Mouse (Mus musculus) embryonic facial prominence, embryonic 15.5 days (tissue): ENCODE measurements around the gene Ptk7. TPM values are rescaled to one million over a fixed set of nuclear protein-coding genes. Genes with fewer than 3 reads are reported as not detected.

Experiments used
- ATAC-seq: fragments of 200-750 bp; cut with Nextera tagmentation; 2 replicates; pipeline ENCODE4 v1.8.0; 2017; ENCODE audit warnings: low read depth, moderate TSS enrichment; ENCODE audit not compliant: insufficient number of reproducible peaks, low FRiP score, low TSS enrichment
- H3K27ac ChIP-seq: fragments of 300-500 bp; sonication (generic); replicated peaks from 2 replicates; pipeline ENCODE4 v1.5.1; 2015; ENCODE audit warnings: mild to moderate bottlenecking, inconsistent platforms
- H3K27me3 ChIP-seq: fragments of 300-500 bp; sonication (generic); 2 replicates; pipeline ENCODE4 v1.6.1; 2015; ENCODE audit warnings: inconsistent platforms
- H3K36me3 ChIP-seq: fragments of 300-500 bp; sonication (generic); 2 replicates; pipeline ENCODE4 v1.6.1; 2015; ENCODE audit warnings: mild to moderate bottlenecking, inconsistent platforms
- H3K4me1 ChIP-seq: fragments of 300-500 bp; sonication (generic); 2 replicates; pipeline ENCODE4 v1.6.1; 2015; ENCODE audit warnings: inconsistent platforms
- H3K4me2 ChIP-seq: fragments of 300-500 bp; sonication (generic); replicated peaks from 2 replicates; pipeline ENCODE4 v1.6.1; 2015; ENCODE audit warnings: mild to moderate bottlenecking, inconsistent platforms
- H3K4me3 ChIP-seq: fragments of 300-500 bp; sonication (generic); replicated peaks from 2 replicates; pipeline ENCODE4 v1.5.1; 2015; ENCODE audit warnings: mild to moderate bottlenecking, inconsistent platforms
- H3K9ac ChIP-seq: fragments of 300-500 bp; sonication (generic); 2 replicates; pipeline ENCODE4 v1.6.1; 2015; ENCODE audit warnings: inconsistent platforms
- H3K9me3 ChIP-seq: fragments of 300-500 bp; sonication (generic); replicated peaks from 2 replicates; pipeline ENCODE4 v1.6.1; 2016; ENCODE audit warnings: inconsistent platforms
- WGBS: fragments of 180-500 bp; shearing (Covaris S2); methylation state at CpG from one replicate; pipeline ENCODE4 v1.1.7; 2015; 5-methylcytosine and 5-hydroxymethylcytosine counted together
- polyA plus RNA-seq: library from polyadenylated mRNA; unstranded; fragments of >200 nt; fragmentation: Nextera tagmentation; extraction: Ambion mirVana; gene quantifications from 2 replicates; pipeline ENCODE4 v1.2.1, GENCODE M21; 2015

Ptk7 gene
- 156 and 161 TPM in 2 replicates for polyA plus RNA-seq

GRCm38 (mm10) chr17:46628791-46629684 is at the start of gene Ptk7:
TSS of gene Ptk7 (minus strand) at chr17:46629504.
- H3K4me1 ChIP-seq, result peaks cover 61% of the 10 kb centered on the region
- H3K4me3 ChIP-seq, result peak within 1 kb of the TSS; percentile 72
- H3K9ac ChIP-seq, result peak within 1 kb of the TSS; percentile 99
- peak; percentile 76 for ATAC-seq
- H3K27me3 ChIP-seq, result no peaks in the 10 kb centered on the region
- no peaks in the 10 kb centered on the region for H3K9me3 ChIP-seq
- peak within 1 kb of the TSS; percentile 62 for H3K4me2 ChIP-seq
- peaks cover 17% of the 10 kb centered on the region for H3K36me3 ChIP-seq
- peak within 1 kb of the TSS; percentile 95 for H3K27ac ChIP-seq
- WGBS, result under 1% methylated on average over 75 of the region's 90 CpGs

- 27% methylated on average over 9 of the region's 9 CpGs for WGBS
- H3K27me3 ChIP-seq, result no peaks in the 10 kb centered on the region
- peaks cover 50% of the 10 kb centered on the region for H3K36me3 ChIP-seq
Measured at GRCm38 (mm10) chr17:46678911-46679310, 49.6 kb upstream of the Ptk7 start.

GRCm38 (mm10) chr17:46678416-46678815 is 49.1 kb upstream of the Ptk7 start, which contains the start of gene Mea1:
TSS of gene Mea1 (plus strand) at chr17:46678793.
- 79% methylated on average over 8 of the region's 9 CpGs for WGBS
- ATAC-seq, result no peak
- H3K9me3 ChIP-seq, result no peaks in the 10 kb centered on the region

More at GRCm38 (mm10) chr17:46678911-46679310, 49.6 kb upstream of the Ptk7 start:
- Histone ChIP-seq H3K4me2 (peak overlapping the region; percentile 80), H3K4me1 (peaks cover 42% of the 10 kb centered on the region), H3K9me3 (no peaks in the 10 kb centered on the region), H3K27ac (peak overlapping the region; percentile 93; the same call in 1 of the 2 replicates), H3K9ac (0 out of 2 replicates have a peak overlapping the region, but pooled peaks have one; percentile 16), H3K4me3 (peak overlapping the region; percentile 90)
- ATAC-seq, result no peak

GRCm38 (mm10) chr17:46674530-46675283 is 45.4 kb upstream of the Ptk7 start:
- H3K4me1 ChIP-seq, result peaks cover 41% of the 10 kb centered on the region
- H3K9me3 ChIP-seq, result no peaks in the 10 kb centered on the region
- peak overlapping the region; percentile 73 for H3K4me2 ChIP-seq
- no peaks in the 10 kb centered on the region for H3K27me3 ChIP-seq
- peak overlapping the region; percentile 40; the same call in 1 of the 2 replicates for H3K9ac ChIP-seq
- peak overlapping the region; percentile 73 for H3K4me3 ChIP-seq
- peak; percentile 49 for ATAC-seq
- peak overlapping the region; percentile 96 for H3K27ac ChIP-seq
- H3K36me3 ChIP-seq, result peaks cover 54% of the 10 kb centered on the region
- WGBS, result 17% methylated on average over 15 of the region's 15 CpGs

More at GRCm38 (mm10) chr17:46678416-46678815, 49.1 kb upstream of the Ptk7 start, which contains the start of gene Mea1:
- peak within 1 kb of the TSS; percentile 78; the same call in 1 of the 2 replicates for H3K9ac ChIP-seq
- no peaks in the 10 kb centered on the region for H3K27me3 ChIP-seq
- peak within 1 kb of the TSS; percentile 80 for H3K4me2 ChIP-seq
- peaks cover 45% of the 10 kb centered on the region for H3K36me3 ChIP-seq
- H3K27ac ChIP-seq, result peak within 1 kb of the TSS; percentile 93; the same call in 1 of the 2 replicates
- H3K4me3 ChIP-seq, result peak within 1 kb of the TSS; percentile 90
- H3K4me1 ChIP-seq, result peaks cover 44% of the 10 kb centered on the region

GRCm38 (mm10) chr17:46673850-46674529 is 44.7 kb upstream of the Ptk7 start, which contains the start of gene Rrp36:
TSS of gene Rrp36 (minus strand) at chr17:46674352.
- Histone ChIP-seq H3K4me2 (peak within 1 kb of the TSS; percentile 73), H3K4me1 (peaks cover 34% of the 10 kb centered on the region), H3K9me3 (no peaks in the 10 kb centered on the region), H3K36me3 (peaks cover 60% of the 10 kb centered on the region), H3K27me3 (no peaks in the 10 kb centered on the region), H3K27ac (peak within 1 kb of the TSS; percentile 96), H3K9ac (peak within 1 kb of the TSS; percentile 69), H3K4me3 (peak within 1 kb of the TSS; percentile 73)
- ATAC-seq, result peak; percentile 94
- under 1% methylated on average over 43 of the region's 43 CpGs for WGBS

- Histone ChIP-seq H3K4me1 (peaks cover 18% of the 10 kb centered on the region), H3K27me3 (no peaks in the 10 kb centered on the region), H3K36me3 (peaks cover 55% of the 10 kb centered on the region), H3K4me2 (no peak overlapping the region), H3K4me3 (no peak overlapping the region), H3K9me3 (no peaks in the 10 kb centered on the region), H3K9ac (no peak overlapping the region), H3K27ac (no peak overlapping the region)
- ATAC-seq, result no peak
- WGBS, result 95% methylated on average over 10 of the region's 10 CpGs
Measured at GRCm38 (mm10) chr17:46669911-46670310, 40.6 kb upstream of the Ptk7 start.

- Histone ChIP-seq H3K9me3 (no peaks in the 10 kb centered on the region), H3K27me3 (no peaks in the 10 kb centered on the region), H3K27ac (no peak overlapping the region), H3K9ac (no peak overlapping the region), H3K4me3 (no peak overlapping the region), H3K4me1 (peaks cover 2% of the 10 kb centered on the region; the same call in 1 of the 2 replicates), H3K4me2 (no peak overlapping the region), H3K36me3 (peaks cover 73% of the 10 kb centered on the region)
- no peak for ATAC-seq
- WGBS, result 92% methylated on average over 16 of the region's 16 CpGs
Measured at GRCm38 (mm10) chr17:46667712-46668111, 38.4 kb upstream of the Ptk7 start.

GRCm38 (mm10) chr17:46662730-46663129 is 33.4 kb upstream of the Ptk7 start:
- H3K36me3 ChIP-seq, result peaks cover 91% of the 10 kb centered on the region
- no peaks in the 10 kb centered on the region for H3K27me3 ChIP-seq
- no peaks in the 10 kb centered on the region for H3K4me1 ChIP-seq
- no peak overlapping the region for H3K27ac ChIP-seq
- no peak overlapping the region for H3K9ac ChIP-seq
- no peaks in the 10 kb centered on the region for H3K9me3 ChIP-seq
- H3K4me3 ChIP-seq, result no peak overlapping the region
- H3K4me2 ChIP-seq, result no peak overlapping the region
- no peak for ATAC-seq
- WGBS, result 89% methylated on average over 5 of the region's 5 CpGs

GRCm38 (mm10) chr17:46661981-46662380 is 32.7 kb upstream of the Ptk7 start:
- no peak for ATAC-seq
- H3K27me3 ChIP-seq, result no peaks in the 10 kb centered on the region
- no peak overlapping the region for H3K4me3 ChIP-seq
- no peak overlapping the region for H3K4me2 ChIP-seq
- H3K36me3 ChIP-seq, result peaks cover 94% of the 10 kb centered on the region
- H3K9ac ChIP-seq, result no peak overlapping the region
- no peaks in the 10 kb centered on the region for H3K9me3 ChIP-seq
- no peak overlapping the region for H3K27ac ChIP-seq
- 90% methylated on average over 12 of the region's 12 CpGs for WGBS
- H3K4me1 ChIP-seq, result no peaks in the 10 kb centered on the region

GRCm38 (mm10) chr17:46661351-46661750 is 32.0 kb upstream of the Ptk7 start:
- Histone ChIP-seq H3K9ac (no peak overlapping the region), H3K27ac (no peak overlapping the region), H3K4me1 (no peaks in the 10 kb centered on the region), H3K36me3 (peaks cover 94% of the 10 kb centered on the region), H3K4me2 (no peak overlapping the region), H3K4me3 (no peak overlapping the region), H3K9me3 (no peaks in the 10 kb centered on the region), H3K27me3 (no peaks in the 10 kb centered on the region)
- ATAC-seq, result no peak
- WGBS, result 90% methylated on average over 9 of the region's 9 CpGs
